Mouse (Mus musculus): Measurements from ENCODE around the gene Foxp1. TPM values are rescaled to one million over a fixed set of nuclear protein-coding genes. Genes with fewer than 3 reads are reported as not detected.

Gene Foxp1
- polyA plus RNA-seq, 1 experiment, result 129 TPM

DNA sequence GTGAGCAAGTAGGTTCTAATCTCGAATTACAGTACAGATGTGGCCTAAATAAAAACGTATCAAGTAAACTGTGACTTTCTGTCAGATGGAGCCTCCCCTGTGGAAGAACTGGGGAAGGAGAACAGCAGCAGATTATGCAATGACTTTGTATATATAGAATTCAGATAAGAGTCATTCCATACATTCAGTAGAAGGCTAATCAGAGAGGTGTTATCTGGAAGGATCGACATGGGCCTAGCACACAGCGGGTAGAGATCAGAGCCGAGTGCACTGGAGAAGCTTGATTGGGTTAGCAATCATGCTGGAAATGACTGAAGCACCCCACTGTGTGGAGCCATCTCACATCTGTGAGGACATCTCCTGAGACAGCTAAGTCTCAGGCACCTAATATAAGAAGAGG lies 150.1 kb downstream of the Foxp1 start:
- TF ChIP-seq CTCF (IDR thresholded peaks at IDR 0.05; ENCODE audit: borderline replicate concordance, control insufficient read depth, extremely low read depth, insufficient read depth, low read length, poor library complexity) (no peak), POLR2A (IDR thresholded peaks at IDR 0.05; ENCODE audit: control insufficient read depth, extremely low read depth, insufficient read depth, low read length, poor library complexity) (no peak)
- no peaks in the 10 kb centered on the region for H3K36me3 ChIP-seq (ENCODE audit: control insufficient read depth, insufficient read depth, low read length)
- no peak for DNase-seq
- no peak overlapping the region for H3K27ac ChIP-seq (ENCODE audit: control insufficient read depth, insufficient read depth, low read length)
- peaks cover 46% of the 10 kb centered on the region for H3K4me1 ChIP-seq (replicated peaks; ENCODE audit: control insufficient read depth, insufficient read depth, low read length)
- H3K4me3 ChIP-seq (ENCODE audit: control insufficient read depth, insufficient read depth, low read length), result no peak overlapping the region
- no peaks in the 10 kb centered on the region for H3K27me3 ChIP-seq (ENCODE audit: control insufficient read depth, insufficient read depth, low read length)
- WGBS, result 81% methylated on average over 5 of the region's 5 CpGs

GRCm38 (mm10) chr6:99372016-99372415 lies 150.5 kb downstream of the Foxp1 start:
- 54% methylated on average over 6 of the region's 6 CpGs for WGBS
- no peak for TF ChIP-seq CTCF (IDR thresholded peaks at IDR 0.05; ENCODE audit: borderline replicate concordance, control insufficient read depth, extremely low read depth, insufficient read depth, low read length, poor library complexity)
- TF ChIP-seq POLR2A (IDR thresholded peaks at IDR 0.05; ENCODE audit: control insufficient read depth, extremely low read depth, insufficient read depth, low read length, poor library complexity), result no peak
- Histone ChIP-seq H3K27me3 (ENCODE audit: control insufficient read depth, insufficient read depth, low read length) (no peaks in the 10 kb centered on the region), H3K4me3 (ENCODE audit: control insufficient read depth, insufficient read depth, low read length) (no peak overlapping the region), H3K4me1 (replicated peaks; ENCODE audit: control insufficient read depth, insufficient read depth, low read length) (peaks cover 43% of the 10 kb centered on the region), H3K27ac (ENCODE audit: control insufficient read depth, insufficient read depth, low read length) (no peak overlapping the region), H3K36me3 (ENCODE audit: control insufficient read depth, insufficient read depth, low read length) (no peaks in the 10 kb centered on the region)
- DNase-seq, result no peak

DNA sequence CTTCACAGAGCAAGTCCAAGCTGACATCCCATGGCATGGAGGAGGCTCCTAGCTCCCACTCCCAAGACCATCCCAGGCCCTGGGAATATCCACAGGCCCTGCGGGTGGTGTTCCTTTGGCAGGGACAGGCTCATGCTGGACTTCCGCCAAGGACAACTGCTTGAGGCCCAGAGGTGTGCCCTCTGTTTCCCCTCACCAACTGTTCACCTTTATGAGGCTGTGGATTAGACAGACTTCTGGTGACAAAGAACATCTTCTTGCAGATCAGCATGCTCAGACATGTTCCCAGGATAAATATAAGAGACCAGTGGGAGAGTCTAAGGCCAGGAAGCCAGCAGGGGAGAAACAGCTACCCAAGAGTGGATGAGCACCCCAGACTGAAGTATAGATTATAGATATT lies 152.6 kb downstream of the Foxp1 start:
- Histone ChIP-seq H3K36me3 (ENCODE audit: control insufficient read depth, insufficient read depth, low read length) (no peaks in the 10 kb centered on the region), H3K27ac (ENCODE audit: control insufficient read depth, insufficient read depth, low read length) (no peak overlapping the region), H3K4me1 (replicated peaks; ENCODE audit: control insufficient read depth, insufficient read depth, low read length) (peaks cover 30% of the 10 kb centered on the region), H3K4me3 (ENCODE audit: control insufficient read depth, insufficient read depth, low read length) (no peak overlapping the region), H3K27me3 (ENCODE audit: control insufficient read depth, insufficient read depth, low read length) (no peaks in the 10 kb centered on the region)
- no peak for TF ChIP-seq POLR2A (IDR thresholded peaks at IDR 0.05; ENCODE audit: control insufficient read depth, extremely low read depth, insufficient read depth, low read length, poor library complexity)
- 97% methylated on average over 2 of the region's 2 CpGs for WGBS
- DNase-seq, result no peak

- Histone ChIP-seq H3K36me3 (ENCODE audit: control insufficient read depth, insufficient read depth, low read length) (no peaks in the 10 kb centered on the region), H3K27me3 (ENCODE audit: control insufficient read depth, insufficient read depth, low read length) (no peaks in the 10 kb centered on the region), H3K27ac (ENCODE audit: control insufficient read depth, insufficient read depth, low read length) (no peak overlapping the region), H3K4me1 (replicated peaks; ENCODE audit: control insufficient read depth, insufficient read depth, low read length) (peaks cover 25% of the 10 kb centered on the region), H3K4me3 (ENCODE audit: control insufficient read depth, insufficient read depth, low read length) (no peak overlapping the region)
- WGBS, result 80% methylated on average over 3 of the region's 3 CpGs
- TF ChIP-seq POLR2A (IDR thresholded peaks at IDR 0.05; ENCODE audit: control insufficient read depth, extremely low read depth, insufficient read depth, low read length, poor library complexity) (no peak), CTCF (IDR thresholded peaks at IDR 0.05; ENCODE audit: borderline replicate concordance, control insufficient read depth, extremely low read depth, insufficient read depth, low read length, poor library complexity) (no peak)
- no peak for DNase-seq
Observed at GRCm38 (mm10) chr6:99369156-99369555, 153.4 kb downstream of the Foxp1 start.

- no peaks in the 10 kb centered on the region for H3K27me3 ChIP-seq (ENCODE audit: control insufficient read depth, insufficient read depth, low read length)
- peaks cover 25% of the 10 kb centered on the region for H3K4me1 ChIP-seq (replicated peaks; ENCODE audit: control insufficient read depth, insufficient read depth, low read length)
- H3K27ac ChIP-seq (ENCODE audit: control insufficient read depth, insufficient read depth, low read length), result no peak overlapping the region
- no peak for DNase-seq
- H3K4me3 ChIP-seq (ENCODE audit: control insufficient read depth, insufficient read depth, low read length), result no peak overlapping the region
- TF ChIP-seq POLR2A (IDR thresholded peaks at IDR 0.05; ENCODE audit: control insufficient read depth, extremely low read depth, insufficient read depth, low read length, poor library complexity) (no peak), CTCF (IDR thresholded peaks at IDR 0.05; ENCODE audit: borderline replicate concordance, control insufficient read depth, extremely low read depth, insufficient read depth, low read length, poor library complexity) (no peak)
- H3K36me3 ChIP-seq (ENCODE audit: control insufficient read depth, insufficient read depth, low read length), result no peaks in the 10 kb centered on the region
- 32% methylated on average over 4 of the region's 4 CpGs for WGBS
Observed at GRCm38 (mm10) chr6:99368118-99368753, 154.3 kb downstream of the Foxp1 start.

GRCm38 (mm10) chr6:99364545-99364944 lies 158.0 kb downstream of the Foxp1 start:
- H3K27me3 ChIP-seq (ENCODE audit: control insufficient read depth, insufficient read depth, low read length), result no peaks in the 10 kb centered on the region
- TF ChIP-seq CTCF (IDR thresholded peaks at IDR 0.05; ENCODE audit: borderline replicate concordance, control insufficient read depth, extremely low read depth, insufficient read depth, low read length, poor library complexity) (no peak), POLR2A (IDR thresholded peaks at IDR 0.05; ENCODE audit: control insufficient read depth, extremely low read depth, insufficient read depth, low read length, poor library complexity) (no peak)
- 14% methylated on average over 6 of the region's 6 CpGs for WGBS
- H3K36me3 ChIP-seq (ENCODE audit: control insufficient read depth, insufficient read depth, low read length), result no peaks in the 10 kb centered on the region
- no peak overlapping the region for H3K4me3 ChIP-seq (ENCODE audit: control insufficient read depth, insufficient read depth, low read length)
- peak overlapping the region; percentile 94 for H3K27ac ChIP-seq (ENCODE audit: control insufficient read depth, insufficient read depth, low read length)
- peaks cover 19% of the 10 kb centered on the region for H3K4me1 ChIP-seq (replicated peaks; ENCODE audit: control insufficient read depth, insufficient read depth, low read length)
- DNase-seq, result no peak

DNA sequence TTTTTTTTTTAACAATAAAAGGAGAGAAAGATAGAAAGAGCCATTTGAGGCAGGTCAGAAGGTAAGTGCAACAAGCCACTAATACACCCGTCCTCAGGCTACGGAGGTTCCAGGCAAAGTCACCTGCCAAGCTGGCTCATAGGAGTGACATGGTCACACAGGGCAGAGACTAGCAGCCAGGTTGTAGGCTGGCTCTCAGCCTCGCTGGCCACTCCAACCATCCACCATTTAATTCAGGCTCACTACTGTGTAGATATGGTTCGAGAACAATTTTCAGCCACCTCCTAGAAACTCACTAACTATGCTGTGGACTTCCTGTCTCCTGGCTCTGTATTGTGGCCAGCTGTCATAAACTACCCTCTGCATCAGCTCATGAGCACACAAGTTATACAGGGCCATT lies 161.9 kb downstream of the Foxp1 start:
- Histone ChIP-seq H3K27me3 (ENCODE audit: control insufficient read depth, insufficient read depth, low read length) (no peaks in the 10 kb centered on the region), H3K4me3 (ENCODE audit: control insufficient read depth, insufficient read depth, low read length) (no peak overlapping the region), H3K4me1 (replicated peaks; ENCODE audit: control insufficient read depth, insufficient read depth, low read length) (peaks cover 12% of the 10 kb centered on the region), H3K27ac (ENCODE audit: control insufficient read depth, insufficient read depth, low read length) (no peak overlapping the region), H3K36me3 (ENCODE audit: control insufficient read depth, insufficient read depth, low read length) (no peaks in the 10 kb centered on the region)
- no peak for DNase-seq
- no peak for TF ChIP-seq POLR2A (IDR thresholded peaks at IDR 0.05; ENCODE audit: control insufficient read depth, extremely low read depth, insufficient read depth, low read length, poor library complexity)
- TF ChIP-seq CTCF (IDR thresholded peaks at IDR 0.05; ENCODE audit: borderline replicate concordance, control insufficient read depth, extremely low read depth, insufficient read depth, low read length, poor library complexity), result no peak
- WGBS, result 93% methylated on average over 4 of the region's 4 CpGs
